Mouse (Mus musculus) T-helper 17 cell (primary cell): ENCODE data around the gene Rabggtb.

Experiments used
- in situ Hi-C, 2 experiments: fragments of 300-600 bp; cut with MboI, MseI; formaldehyde crosslinking; loops; 1 replicate in 1 of 2; 2 replicates in 1 of 2; pipeline ENCODE4 v1.15.1; 2025; ENCODE audit warnings: high pct_unique_total_duplicates in 2 of 2

The Rabggtb gene

DNA sequence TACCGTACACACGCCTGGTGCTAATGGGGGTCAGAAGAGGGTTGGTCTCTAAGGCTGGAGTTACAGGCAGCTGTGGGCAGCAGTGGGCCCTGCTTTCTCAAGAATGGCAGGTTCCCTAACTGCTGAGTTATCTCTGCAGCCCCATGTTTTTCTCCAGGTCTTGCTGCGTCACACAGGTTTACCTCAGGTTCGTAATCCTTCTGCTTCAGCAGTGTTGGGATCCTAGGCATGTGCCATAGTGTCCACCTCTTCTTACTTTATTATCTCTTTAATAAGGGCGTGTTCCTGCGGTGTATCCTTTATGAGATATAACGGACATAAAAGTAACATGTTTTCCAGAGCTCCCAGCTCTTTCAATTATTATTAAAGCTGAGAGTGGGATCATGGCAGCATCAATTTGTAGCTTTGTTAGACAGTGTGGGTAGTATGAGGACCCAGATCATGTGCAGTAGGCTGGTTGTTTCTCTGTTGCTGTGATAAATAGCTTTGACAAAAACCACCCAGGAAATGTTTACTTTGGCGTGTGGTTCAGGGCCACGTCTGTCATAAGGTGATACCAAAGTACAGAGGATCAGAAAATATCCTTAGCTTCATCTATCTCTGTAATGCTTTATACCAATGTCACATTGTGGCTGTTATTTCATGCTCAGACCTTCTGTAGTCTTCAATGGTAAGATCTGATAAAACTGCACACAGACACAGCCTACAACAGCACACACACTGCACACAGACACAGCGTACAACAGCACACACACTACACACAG lies 8.5 kb upstream of the Rabggtb start:
- in situ Hi-C loops = loop anchor here (25.0 kb wide), 2 partner anchors 1459 to 1709 kb away; partner anchors contain the start of genes Dnajb4 (in 1 of the 2) and Fubp1 (in 1 of the 2)

DNA sequence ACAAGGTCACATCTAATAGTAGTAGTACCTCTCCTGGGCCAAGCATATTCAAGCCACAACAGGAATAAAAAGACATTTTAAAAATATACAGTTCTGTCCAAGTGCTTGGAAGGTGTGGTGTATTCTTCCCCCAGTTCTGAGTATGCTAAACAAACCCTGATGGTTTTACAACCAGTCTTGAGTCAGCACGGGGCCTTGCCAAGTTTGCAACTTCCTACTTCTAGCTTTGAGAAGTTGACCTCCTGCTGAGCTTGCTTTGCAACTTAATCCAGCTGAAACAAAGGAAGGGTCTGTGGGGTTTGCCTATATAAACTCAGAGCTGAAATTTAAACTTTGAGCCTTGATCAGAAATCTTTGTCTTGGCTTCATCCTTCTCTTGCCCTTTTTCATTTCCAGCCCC lies 4.4 kb upstream of the Rabggtb start:
- in situ Hi-C loops = loop anchor here (10.0 to 25.0 kb wide), 3 partner anchors 1455 to 1705 kb away; partner anchors contain the start of genes Dnajb4 (in 2 of the 2) and Fubp1 (in 2 of the 2)

GRCm38 (mm10) chr3:153913510-153914243 lies 868 bp upstream of the Rabggtb start:
- in situ Hi-C loops = loop anchor here (10.0 to 25.0 kb wide), 3 partner anchors 1451 to 1701 kb away; partner anchors contain the start of genes Dnajb4 (in 2 of the 2) and Fubp1 (in 2 of the 2)

DNA sequence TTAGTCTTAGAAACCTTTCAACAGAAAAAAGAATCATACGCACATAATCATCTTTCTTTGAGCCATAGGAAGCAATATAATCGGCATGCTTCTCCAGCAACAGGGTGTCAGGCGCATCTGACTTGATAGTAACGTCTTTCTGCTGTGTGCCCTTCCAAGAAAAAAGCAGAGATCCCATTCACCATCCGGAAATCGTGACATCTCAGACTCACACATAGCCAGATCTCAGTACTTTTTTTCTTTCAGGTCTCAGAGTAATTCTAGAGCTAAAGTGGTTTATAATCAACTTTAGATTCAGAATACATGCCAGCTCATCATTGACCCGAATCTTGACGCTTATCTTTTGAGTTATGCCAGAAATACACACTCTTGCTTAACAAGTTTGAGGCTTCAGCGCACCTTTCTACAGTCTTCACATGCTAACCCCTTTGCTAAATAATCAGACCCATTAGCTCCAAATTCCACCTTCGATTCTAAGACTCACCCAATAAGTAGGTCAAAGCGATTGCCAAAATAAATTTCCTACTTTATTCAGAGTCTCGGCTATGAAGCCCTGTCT lies 848 bp downstream of the Rabggtb start:
- in situ Hi-C loops = loop anchor here (10.0 to 25.0 kb wide), 3 partner anchors 1450 to 1700 kb away; partner anchors contain the start of genes Dnajb4 (in 2 of the 2) and Fubp1 (in 2 of the 2)

DNA sequence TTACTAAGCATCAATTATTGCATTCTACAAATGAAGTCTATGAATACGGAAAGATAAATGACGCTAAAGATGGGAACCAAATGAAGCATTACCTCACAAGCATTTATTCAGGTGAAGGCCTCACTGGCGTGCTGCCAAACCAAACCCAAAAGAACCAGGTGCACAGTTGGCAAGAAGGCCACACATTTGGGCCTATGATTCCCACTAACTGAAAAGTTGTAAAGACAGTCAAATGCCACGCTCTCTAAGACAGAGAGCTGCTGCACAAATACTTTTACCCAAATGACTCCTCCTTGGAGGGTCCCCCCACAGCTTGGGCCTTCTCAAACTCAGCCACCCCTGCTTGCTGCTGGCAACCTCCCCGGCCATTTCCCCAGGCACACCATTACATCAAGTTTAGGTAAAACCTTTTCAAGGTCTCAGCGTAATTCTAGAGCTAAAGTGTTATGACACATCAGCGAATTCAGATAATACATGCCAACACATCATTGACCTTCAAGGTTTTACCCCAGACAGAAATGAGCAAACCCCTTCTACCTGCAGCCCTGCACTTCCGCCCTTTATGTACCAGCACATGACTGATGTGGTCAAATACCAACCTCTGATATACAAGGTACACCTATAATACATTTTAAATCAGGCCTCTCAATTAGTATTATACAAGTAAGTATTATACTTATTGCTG lies 1.5 kb downstream of the Rabggtb start:
- in situ Hi-C loops = loop anchor here (10.0 to 25.0 kb wide), 3 partner anchors 1449 to 1699 kb away; partner anchors contain the start of genes Dnajb4 (in 2 of the 2) and Fubp1 (in 2 of the 2)

GRCm38 (mm10) chr3:153910489-153910888 lies 2.3 kb downstream of the Rabggtb start:
- in situ Hi-C loops = loop anchor here (10.0 to 25.0 kb wide), 3 partner anchors 1448 to 1698 kb away; partner anchors contain the start of genes Dnajb4 (in 2 of the 2) and Fubp1 (in 2 of the 2)

DNA sequence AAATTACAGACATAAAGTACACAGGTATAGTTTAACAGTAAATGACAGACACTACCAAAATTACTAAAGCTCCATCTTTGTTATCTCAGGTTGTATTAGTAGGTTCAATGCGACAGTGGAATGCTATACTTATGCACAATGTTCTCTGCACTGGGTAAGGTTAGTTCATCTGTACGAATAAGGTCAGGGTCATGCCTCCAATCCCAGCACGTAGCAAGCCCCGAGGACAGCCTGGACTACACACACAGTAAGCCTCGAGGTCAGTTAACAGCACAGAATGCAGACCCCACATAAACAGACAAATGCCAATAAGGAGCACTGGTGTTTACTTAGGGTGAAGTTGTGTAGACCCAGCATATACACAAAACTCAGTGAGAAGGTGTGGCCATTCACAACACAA lies 3.9 kb downstream of the Rabggtb start:
- in situ Hi-C loops = loop anchor here (25.0 kb wide), 2 partner anchors 1447 to 1697 kb away; partner anchors contain the start of genes Dnajb4 (in 1 of the 2) and Fubp1 (in 1 of the 2)

- in situ Hi-C loops = loop anchor here (25.0 kb wide), 2 partner anchors 1444 to 1694 kb away; partner anchors contain the start of genes Dnajb4 (in 1 of the 2) and Fubp1 (in 1 of the 2)
Measured at GRCm38 (mm10) chr3:153906136-153906871, 6.5 kb downstream of the Rabggtb start, which contains the start of gene Msh4. Msh4 (minus strand) TSS chr3:153906138.

DNA sequence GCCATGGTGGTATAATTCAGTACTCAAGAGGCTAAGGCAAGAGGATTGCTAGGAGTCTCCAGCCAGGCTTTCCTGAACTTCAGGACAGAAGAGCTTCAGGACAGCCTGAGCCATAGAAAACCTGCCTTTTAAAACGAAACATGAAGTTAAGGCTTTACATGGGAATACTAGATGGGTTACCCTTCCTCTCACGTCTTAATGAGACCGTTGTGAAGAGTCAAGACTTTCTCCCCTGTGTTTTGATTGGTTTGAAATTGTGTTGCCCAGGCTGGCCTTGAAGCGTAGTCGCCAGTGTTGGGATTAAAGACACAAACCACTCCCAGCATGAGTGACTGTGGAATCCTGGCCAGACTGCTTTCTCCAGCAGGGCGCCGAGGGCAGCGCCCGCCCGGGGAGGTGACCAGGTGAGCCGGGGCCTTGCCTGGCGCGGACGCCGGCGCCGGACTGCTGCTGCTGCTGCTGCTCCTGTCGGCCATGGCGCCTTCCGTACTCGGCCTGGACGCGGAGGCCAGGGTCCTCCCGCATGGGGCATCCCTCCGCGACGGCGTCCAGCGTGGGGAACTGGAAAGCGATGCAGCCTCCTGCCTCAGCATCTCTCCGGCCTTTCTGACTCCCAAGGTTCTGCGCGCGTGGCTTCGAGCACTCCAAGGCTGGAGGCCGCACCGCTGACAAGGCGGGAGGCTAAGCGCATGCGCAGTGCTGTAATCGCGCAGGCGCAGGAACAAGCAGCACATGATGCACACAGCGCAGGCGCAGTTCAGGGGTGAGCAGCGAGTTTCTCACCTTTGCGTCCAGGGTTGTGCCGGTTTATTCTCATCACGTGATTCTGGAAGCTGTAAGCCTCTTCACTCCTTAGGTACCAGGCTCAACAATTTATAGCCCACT lies 7.3 kb downstream of the Rabggtb start:
- in situ Hi-C loops = loop anchor here (25.0 kb wide), 2 partner anchors 1443 to 1693 kb away; partner anchors contain the start of genes Dnajb4 (in 1 of the 2) and Fubp1 (in 1 of the 2)

DNA sequence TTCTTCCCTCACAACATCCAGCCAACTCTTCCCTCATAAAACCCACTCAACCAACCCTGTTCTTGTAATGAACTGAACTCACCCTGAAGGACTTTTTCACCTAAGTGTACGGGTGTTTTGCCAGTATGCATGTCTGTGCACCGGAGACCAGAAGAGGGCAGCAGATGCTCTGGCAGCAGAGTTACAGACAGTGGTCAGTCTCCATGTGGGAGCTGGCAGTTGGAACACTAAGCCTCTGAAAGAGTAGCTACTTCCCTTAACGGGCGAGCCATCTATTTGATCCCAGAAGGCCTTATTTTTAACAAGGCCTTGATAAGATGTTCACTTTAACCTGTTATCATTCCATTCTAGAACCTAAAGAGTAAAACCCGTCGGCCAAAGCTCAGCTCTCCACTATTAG lies 8.2 kb downstream of the Rabggtb start:
- in situ Hi-C loops = loop anchor here (25.0 kb wide), 2 partner anchors 1442 to 1692 kb away; partner anchors contain the start of genes Dnajb4 (in 1 of the 2) and Fubp1 (in 1 of the 2)

DNA sequence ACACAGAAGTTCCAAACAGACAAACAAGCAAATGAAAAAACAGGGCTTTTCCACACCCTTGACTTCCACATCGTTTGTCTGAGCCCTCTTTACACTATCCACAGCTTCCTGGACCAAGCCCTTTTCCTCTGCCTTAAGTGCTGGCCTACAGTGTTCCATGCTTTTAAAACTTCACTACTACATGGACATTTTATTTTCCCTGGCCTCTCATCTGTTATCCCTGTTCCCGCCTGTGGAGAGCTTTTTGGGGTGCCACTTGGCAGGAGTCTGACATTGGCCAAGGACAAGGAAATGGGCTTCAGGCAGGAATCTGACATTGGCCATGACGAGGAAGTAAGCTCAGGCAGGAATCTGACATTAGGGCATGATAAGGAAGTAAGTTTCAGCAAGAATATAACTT lies 10.2 kb downstream of the Rabggtb start:
- in situ Hi-C loops = loop anchor here (25.0 kb wide), 2 partner anchors 1440 to 1690 kb away; partner anchors contain the start of genes Dnajb4 (in 1 of the 2) and Fubp1 (in 1 of the 2)

DNA sequence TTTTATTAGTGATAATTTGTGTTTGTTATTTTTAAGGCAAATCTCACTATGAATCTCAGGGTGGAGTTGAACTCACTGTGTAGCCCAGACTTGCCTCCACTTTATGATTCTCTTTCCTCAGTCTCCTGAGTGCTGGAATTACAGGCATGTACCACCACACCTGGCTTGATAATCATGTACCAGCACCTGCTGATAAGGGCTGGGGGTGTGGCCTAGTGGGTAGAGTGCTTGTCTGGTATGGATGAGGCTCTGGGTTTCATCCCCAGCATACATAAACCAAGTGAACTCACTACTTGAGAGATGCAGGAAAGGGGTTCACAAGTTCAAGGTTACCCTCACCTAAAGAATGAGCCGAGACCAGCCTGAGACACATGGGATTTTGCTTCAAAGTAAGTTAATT lies 10.9 kb downstream of the Rabggtb start:
- in situ Hi-C loops = loop anchor here (25.0 kb wide), 2 partner anchors 1440 to 1690 kb away; partner anchors contain the start of genes Dnajb4 (in 1 of the 2) and Fubp1 (in 1 of the 2)

- in situ Hi-C loops = no loop called here
Measured at GRCm38 (mm10) chr3:153897216-153897615, 15.6 kb downstream of the Rabggtb start.

- in situ Hi-C loops = no loop called here
Measured at GRCm38 (mm10) chr3:153895454-153895853, 17.4 kb downstream of the Rabggtb start.

DNA sequence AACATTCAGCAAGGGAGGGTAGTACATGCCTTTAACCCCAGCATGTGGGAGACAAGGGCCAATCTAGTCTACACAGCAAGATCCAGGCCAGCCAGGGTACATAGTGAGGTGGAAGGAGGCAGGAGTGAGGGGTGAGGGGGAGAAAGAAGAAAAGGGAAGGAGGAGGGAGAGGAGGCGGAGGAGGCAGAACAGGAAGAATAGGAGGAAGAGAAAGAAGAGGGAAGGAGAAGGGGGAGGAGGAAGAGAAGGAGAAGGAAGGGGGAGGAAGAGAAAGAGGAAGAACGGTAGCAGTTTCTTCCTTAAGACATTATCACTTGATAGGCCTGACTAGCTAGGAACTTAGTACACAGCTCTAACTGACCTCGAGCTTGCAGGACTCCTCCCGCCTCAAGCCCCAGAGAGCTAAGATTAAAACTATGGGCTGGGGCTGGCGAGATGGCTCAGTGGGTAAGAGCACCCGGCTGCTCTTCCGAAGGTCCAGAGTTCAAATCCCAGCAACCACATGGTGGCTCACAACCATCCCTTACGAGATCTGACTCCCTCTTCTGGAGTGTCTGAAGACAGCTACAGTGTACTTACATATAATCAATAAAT lies 23.5 kb downstream of the Rabggtb start:
- in situ Hi-C loops = no loop called here

GRCm38 (mm10) chr3:153888141-153888540 lies 24.7 kb downstream of the Rabggtb start:
- in situ Hi-C loops = no loop called here

- in situ Hi-C loops = no loop called here
Measured at GRCm38 (mm10) chr3:153886296-153886695, 26.5 kb downstream of the Rabggtb start.

- in situ Hi-C loops = no loop called here
Measured at GRCm38 (mm10) chr3:153871396-153871795, 41.4 kb downstream of the Rabggtb start.
